Mouse (Mus musculus): ENCODE measurements at regions not wholly inside any gene's neighbourhood (a gene's known extent, or its start where the extent isn't known, plus 50 kb on each side); places are given as distances from the start of the nearest gene placed in this dataset.

DNA sequence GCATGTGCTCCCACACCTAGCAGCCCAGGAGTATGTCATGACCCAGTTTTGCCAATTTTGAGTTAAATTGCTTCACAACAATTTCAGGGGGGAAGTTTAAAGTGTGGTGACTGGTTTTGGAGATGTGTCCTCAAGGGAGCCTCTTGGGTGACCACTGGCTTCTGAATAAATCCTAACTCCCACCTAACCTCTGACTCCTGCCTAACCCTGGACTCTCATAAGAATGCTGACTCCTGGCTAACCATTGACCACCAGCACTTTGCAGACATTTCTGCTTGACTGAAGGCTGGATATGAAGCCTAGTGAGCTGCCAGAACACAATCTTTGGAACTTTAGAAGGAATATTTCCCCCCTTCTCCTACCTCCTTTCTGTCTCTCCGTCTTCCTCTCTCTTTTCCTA, 133.3 kb upstream of the Tmpo start:
- DNase-seq (ENCODE audit: low spot score in 2 of 2), result no peak

DNA sequence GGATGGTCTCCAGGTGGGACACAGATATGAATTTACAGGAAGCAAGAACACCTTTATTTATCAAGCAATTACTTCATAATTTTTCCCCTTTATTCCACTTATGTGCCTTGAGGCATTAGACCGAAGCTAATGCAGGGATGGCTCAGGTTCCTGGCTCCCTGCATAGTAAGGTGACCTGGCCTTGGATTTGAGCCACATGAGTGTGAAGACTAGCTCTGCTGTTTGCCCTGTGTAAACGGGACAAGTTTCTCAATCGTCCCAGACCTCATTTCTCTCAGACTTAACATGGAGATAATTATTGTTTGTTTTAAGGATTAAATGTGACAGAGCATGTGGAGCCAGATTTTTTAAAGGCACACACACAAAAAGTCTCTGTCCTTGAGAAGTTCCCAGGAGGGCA, 132.2 kb upstream of the Tmpo start:
- no peak for DNase-seq (ENCODE audit: low spot score in 2 of 2)

- DNase-seq (ENCODE audit: low spot score in 2 of 2), result no peak
Observed at GRCm38 (mm10) chr10:91312913-91313312, 131.8 kb upstream of the Tmpo start.

DNA sequence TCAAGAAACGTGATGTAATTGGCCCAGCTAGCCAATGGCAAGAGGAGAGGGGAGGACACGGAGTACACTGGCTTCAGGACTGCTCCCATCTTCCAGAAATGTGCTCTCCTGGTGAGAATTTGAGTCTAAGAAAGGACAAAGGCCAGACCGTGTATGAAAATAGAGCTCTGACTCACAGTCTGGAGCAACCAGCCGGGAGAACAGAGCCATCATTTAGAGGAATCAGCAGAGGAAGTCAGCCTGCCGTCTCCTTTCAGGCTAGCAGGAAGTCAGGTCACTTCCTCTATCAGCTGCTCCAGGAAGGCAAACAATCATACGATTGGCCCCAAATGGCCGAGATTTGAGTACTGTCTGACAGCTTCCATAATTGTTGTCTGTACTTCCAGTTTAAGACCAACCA, 119.0 kb upstream of the Tmpo start:
- no peak for DNase-seq (ENCODE audit: low spot score in 2 of 2)

GRCm38 (mm10) chr10:91297792-91298460, 116.8 kb upstream of the Tmpo start:
- DNase-seq (ENCODE audit: low spot score in 2 of 2), result peak; percentile 41 to 71

- DNase-seq (ENCODE audit: low spot score in 2 of 2), result no peak
Observed at GRCm38 (mm10) chr10:91295345-91295744, 114.2 kb upstream of the Tmpo start.

DNA sequence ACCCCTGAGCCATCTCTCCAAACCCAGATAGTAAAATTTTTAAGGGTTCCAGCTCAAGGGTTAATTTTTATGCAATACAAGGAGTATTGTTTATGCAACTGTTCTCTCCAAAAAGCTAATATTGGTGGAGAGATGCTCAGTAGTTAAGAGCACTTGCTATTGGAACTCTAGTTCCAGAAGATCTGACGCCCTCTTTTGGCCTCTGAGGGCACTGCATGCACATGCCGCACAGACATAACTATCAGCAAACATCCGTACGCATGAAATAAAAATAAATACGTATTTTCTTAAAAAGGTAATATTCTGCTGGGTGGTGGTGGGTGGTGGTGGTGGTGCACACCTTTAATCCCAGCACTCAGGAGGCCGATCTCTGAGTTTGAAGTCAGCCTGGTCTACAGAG, 112.1 kb upstream of the Tmpo start:
- no peak for DNase-seq (ENCODE audit: low spot score in 2 of 2)

- no peak for DNase-seq (ENCODE audit: low spot score in 2 of 2)
Observed at GRCm38 (mm10) chr10:91284259-91284658, 103.1 kb upstream of the Tmpo start.

- DNase-seq (ENCODE audit: low spot score in 2 of 2), result peak; percentile 90 to 93
Observed at GRCm38 (mm10) chr10:91270955-91271741, 90.0 kb upstream of the Tmpo start.

DNA sequence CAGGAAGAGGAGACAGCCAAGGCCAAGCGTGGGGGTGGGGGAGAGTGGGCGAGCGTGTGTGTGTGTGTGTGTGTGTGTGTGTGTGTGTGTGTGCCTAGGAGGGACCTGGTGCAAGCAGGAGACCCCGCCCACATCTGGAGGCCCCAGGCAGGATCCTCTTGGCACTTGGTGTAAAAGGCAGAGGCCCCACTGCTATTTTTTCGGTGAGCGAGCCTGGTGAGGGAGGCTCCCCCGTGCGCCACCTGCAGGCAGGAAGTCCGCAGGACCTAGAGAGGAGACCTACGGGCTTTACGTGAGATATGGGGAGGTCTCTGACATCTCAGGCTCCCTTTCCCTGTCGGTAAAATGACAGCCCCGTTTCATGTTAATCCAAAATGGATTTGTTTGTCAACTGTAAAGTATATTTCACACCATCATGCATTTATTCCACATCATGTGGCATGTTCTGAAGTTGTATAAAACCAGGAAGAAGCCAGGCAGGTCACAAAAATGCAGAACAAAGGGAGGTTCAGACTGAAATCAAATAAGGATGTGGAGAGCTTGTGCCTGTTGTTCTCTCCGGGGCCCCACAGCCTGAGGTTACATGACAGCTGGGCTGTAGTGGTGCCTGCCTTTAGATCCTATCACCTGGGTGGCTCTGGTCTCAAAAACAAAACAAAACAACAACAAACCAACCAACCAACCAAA, 89.3 kb upstream of the Tmpo start:
- peak; percentile 34 to 51 for DNase-seq (ENCODE audit: low spot score in 2 of 2)

- DNase-seq (ENCODE audit: low spot score in 2 of 2), result no peak
Observed at GRCm38 (mm10) chr10:91267886-91268285, 86.8 kb upstream of the Tmpo start.

GRCm38 (mm10) chr10:91260416-91260815, 79.3 kb upstream of the Tmpo start:
- DNase-seq (ENCODE audit: low spot score in 2 of 2), result no peak

DNA sequence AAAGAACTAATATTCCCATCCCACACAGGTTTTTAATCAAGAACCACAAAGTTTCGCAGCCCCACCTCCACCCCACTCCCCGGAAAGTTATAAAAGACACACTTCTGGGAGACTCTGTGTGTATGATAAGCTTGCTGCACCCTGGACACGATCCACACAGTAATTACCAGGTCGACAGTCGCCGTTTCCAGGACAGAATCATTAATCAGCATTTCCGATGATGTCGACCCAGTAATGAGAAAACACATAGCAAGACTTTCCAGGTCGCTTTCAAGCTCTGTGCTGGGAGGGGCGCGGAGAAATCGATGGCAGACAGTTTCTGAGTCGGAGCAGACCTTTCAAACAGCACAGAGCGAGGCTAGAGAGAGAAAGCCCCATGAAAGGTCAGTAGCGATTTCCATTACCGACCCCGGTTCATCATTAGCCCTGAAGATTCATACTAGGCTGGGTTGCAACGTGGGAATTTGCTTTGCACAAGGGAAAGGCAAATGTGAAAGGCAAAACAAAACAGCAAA, 68.6 kb upstream of the Tmpo start:
- DNase-seq (ENCODE audit: low spot score in 2 of 2), result no peak

DNA sequence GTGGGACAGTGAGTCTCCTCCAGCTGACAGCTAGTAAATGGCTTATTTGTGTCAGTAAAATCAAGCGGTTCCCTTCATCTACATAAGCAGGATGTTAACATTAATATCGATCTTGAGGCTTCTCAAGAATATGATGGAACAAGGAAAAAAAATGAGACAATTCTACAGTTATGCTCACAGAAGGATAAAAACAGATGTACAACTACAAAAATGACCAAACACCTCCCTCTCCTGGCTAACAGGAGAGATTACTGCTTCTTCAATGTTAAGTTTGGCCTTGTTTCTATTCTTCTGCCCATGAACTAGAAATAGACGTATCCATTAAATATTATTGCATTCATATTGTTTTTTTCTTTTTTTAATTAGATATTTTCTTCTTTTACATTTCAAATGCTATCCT, 63.2 kb upstream of the Tmpo start:
- no peak for DNase-seq (ENCODE audit: low spot score in 2 of 2)

- DNase-seq (ENCODE audit: low spot score in 2 of 2), result no peak
Observed at GRCm38 (mm10) chr10:91242491-91243046, 61.5 kb upstream of the Tmpo start.

GRCm38 (mm10) chr10:91241611-91242005, 60.5 kb upstream of the Tmpo start:
- no peak for DNase-seq (ENCODE audit: low spot score in 2 of 2)

DNA sequence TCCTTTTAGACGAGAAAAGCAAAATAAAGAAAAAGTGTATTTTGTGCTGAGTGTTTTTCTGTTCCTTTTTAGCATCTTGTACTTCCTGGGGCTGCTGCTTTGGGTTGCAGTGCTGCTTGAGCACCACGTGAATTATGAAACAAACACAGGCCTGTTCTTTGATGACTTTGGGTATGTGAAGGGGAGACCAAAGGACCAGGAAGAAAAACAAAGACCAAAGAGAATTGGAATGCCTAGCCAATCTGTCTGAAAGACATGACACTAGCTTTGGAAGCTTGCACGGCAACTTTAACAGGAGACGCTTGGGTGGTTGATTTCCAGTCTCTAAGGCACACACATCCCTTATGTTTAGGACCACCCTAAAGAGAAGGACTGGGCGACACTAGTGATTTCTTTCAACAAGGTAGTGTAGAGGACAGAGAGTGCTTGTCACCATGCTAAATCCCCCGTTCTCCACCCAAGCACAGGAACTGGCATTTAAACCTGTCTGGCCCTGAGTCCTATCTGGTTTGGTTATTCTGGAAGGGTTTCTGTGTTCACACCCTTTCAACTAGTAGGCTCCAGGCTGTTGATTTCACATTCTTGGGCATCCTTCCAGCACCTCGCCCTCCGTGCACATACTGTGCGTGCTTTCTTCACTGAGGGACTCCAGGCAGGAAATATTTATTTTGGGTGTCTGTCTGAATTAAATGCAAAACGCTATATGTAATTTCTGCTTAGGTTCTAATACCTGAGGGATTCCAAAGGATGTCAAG, 59.9 kb upstream of the Tmpo start:
- no peak for DNase-seq (ENCODE audit: low spot score in 2 of 2)

- DNase-seq (ENCODE audit: low spot score in 2 of 2), result no peak
Observed at GRCm38 (mm10) chr10:91240320-91240719, 59.2 kb upstream of the Tmpo start.

DNA sequence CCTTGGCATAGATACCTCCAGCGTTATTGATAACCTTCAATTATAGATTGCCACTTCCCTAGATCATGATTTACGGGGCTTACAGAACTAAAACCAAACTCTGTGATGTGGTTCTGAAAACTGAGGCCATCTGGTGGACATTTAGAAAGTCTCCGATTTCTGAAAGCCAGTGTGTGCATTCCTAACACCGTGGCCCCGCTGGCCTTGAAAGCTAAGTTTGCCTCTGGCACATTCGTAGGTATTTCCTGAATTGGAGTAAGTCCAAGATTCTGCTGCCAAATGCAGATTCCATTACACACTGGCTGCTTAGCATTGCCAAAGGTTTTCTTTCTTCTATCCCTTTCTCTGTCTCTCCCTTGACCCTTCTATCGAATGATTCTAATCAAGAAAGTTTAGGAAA, 55.7 kb upstream of the Tmpo start:
- DNase-seq (ENCODE audit: low spot score in 2 of 2), result no peak

GRCm38 (mm10) chr10:91234709-91235108, 53.6 kb upstream of the Tmpo start:
- no peak for DNase-seq (ENCODE audit: low spot score in 2 of 2)
